Mouse (Mus musculus) lung, adult 2 months (tissue): ENCODE measurements around the gene Sept4.

ENCODE experiments used
- CTCF ChIP-seq: fragments of 200-500 bp; IDR thresholded peaks from 2 replicates; pipeline ENCODE4 v1.5.1; 2011; ENCODE audit warnings: mild to moderate bottlenecking, low read length, control low read depth; ENCODE audit not compliant: insufficient read depth
- POLR2A ChIP-seq: fragments of 200-500 bp; IDR thresholded peaks from 2 replicates; pipeline ENCODE4 v1.6.1; 2011; ENCODE audit warnings: low read depth, mild to moderate bottlenecking, control low read depth, low read length, borderline replicate concordance; ENCODE audit errors: extremely low read depth

- TF ChIP-seq POLR2A (no peak), CTCF (no peak)
Measured at GRCm38 (mm10) chr11:87566501-87566900, 2.2 kb upstream of the Sept4 start, which contains the start of gene Gm11492.
